9 mouse cellular contexts compared by ENCODE assay signal in the genomic region with DNA sequence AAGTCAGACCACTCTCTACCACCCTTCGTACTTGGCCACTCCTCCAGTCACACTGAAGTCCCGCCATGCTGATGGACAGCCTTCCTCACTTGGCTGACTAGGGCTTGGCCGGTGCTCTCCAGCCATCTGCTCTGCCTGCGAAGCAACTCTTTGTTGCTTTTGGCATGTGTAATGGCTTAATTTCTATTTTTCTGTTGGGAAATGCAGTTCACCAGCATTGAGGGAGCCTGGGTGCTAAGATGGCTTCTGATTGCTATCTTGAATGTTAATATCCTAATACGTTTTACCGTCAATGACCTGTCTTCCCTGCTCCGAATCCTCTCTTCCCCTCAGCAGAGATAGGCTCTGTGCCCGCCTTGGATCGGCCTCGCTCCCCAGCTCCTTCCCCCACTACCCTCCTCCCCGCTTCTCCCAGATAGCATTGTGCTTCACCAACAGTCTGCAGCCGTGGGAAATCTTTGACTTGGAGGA.
DNase-seq lines count a peak whose midpoint lies in the region; ATAC-seq lines count a peak whose summit lies in the region.
"Had no signal": no experiment of that assay in that cellular context is flagged by ENCODE, and none has a peak within 500 bp of the region (broad histone marks: within the 10 kb centered on the region; RNA-seq: fewer than 3 reads in every experiment).

No protein-coding gene starts in this region.

- 0 out of 2 replicates have a peak overlapping the region, but pooled peaks have one; percentile 1 for H3K4me2 ChIP-seq in forebrain, embryonic 15.5 days (replicated peaks)
- no peak overlapping the region for H3K4me2 ChIP-seq in forebrain, embryonic 11.5 days (ENCODE audit: low read depth, low read length, severe bottlenecking)

- peaks cover 52% of the 10 kb centered on the region for H3K4me1 ChIP-seq in forebrain, embryonic 15.5 days
- H3K4me1 ChIP-seq in forebrain, embryonic 11.5 days (replicated peaks; ENCODE audit: control insufficient read depth, insufficient read depth, low read length), result no peaks in the 10 kb centered on the region

- no peak overlapping the region for H3K9ac ChIP-seq in forebrain, embryonic 15.5 days (replicated peaks)
- H3K9ac ChIP-seq in forebrain, embryonic 11.5 days (ENCODE audit: low read length), result no peak overlapping the region
- H3K9ac ChIP-seq: liver, postnatal 0 days had no signal

- H3K4me3 ChIP-seq in forebrain, embryonic 15.5 days, result no peak overlapping the region
- H3K4me3 ChIP-seq in forebrain, embryonic 11.5 days (ENCODE audit: low read depth, low read length), result no peak overlapping the region

- H3K27ac ChIP-seq in forebrain, embryonic 15.5 days (replicated peaks), result peak overlapping the region; percentile 81
- H3K27ac ChIP-seq in forebrain, embryonic 11.5 days (ENCODE audit: low read depth, low read length), result no peak overlapping the region

- WGBS in forebrain, embryonic 15.5 days, result 45% methylated on average over 12 of the region's 12 CpGs
- WGBS in forebrain, embryonic 11.5 days, result 80% methylated on average over 12 of the region's 12 CpGs

- peak; percentile 64; the same call in 1 of the 2 replicates for ATAC-seq in forebrain, embryonic 15.5 days (replicated peaks)
- no peak for ATAC-seq in forebrain, embryonic 11.5 days (replicated peaks; ENCODE audit: low FRiP score)
- no peak for ATAC-seq in megakaryocyte-erythroid progenitor cell, adult 5-6 weeks (replicated peaks; ENCODE audit: low FRiP score, low TSS enrichment, poor library complexity, severe bottlenecking)
- no peak for ATAC-seq in megakaryocyte progenitor cell, adult 5-6 weeks (replicated peaks; ENCODE audit: poor library complexity)
- ATAC-seq: liver, postnatal 0 days had no signal

- no peaks in the 10 kb centered on the region for H3K36me3 ChIP-seq in forebrain, embryonic 15.5 days
- H3K36me3 ChIP-seq in forebrain, embryonic 11.5 days (ENCODE audit: control insufficient read depth, insufficient read depth, low read length), result no peaks in the 10 kb centered on the region

- no peaks in the 10 kb centered on the region for H3K9me3 ChIP-seq in forebrain, embryonic 15.5 days
- no peaks in the 10 kb centered on the region for H3K9me3 ChIP-seq in forebrain, embryonic 11.5 days (ENCODE audit: control insufficient read depth, low read length)

- no peak for DNase-seq in forebrain, embryonic 11.5 days (ENCODE audit: low spot score)
- peak; percentile 52 for DNase-seq in ovary, adult 18-20 months (ENCODE audit: low spot score)
- no peak for DNase-seq in ovary, postnatal 10 days (ENCODE audit: low spot score)
- DNase-seq in heart, postnatal 25 days (ENCODE audit: low spot score), result peak; percentile 31
- no peak for DNase-seq in adrenal gland, postnatal 4 days (ENCODE audit: low spot score in 2 of 2)
- DNase-seq: liver, postnatal 0 days had no signal

- no peaks in the 10 kb centered on the region for H3K27me3 ChIP-seq in forebrain, embryonic 15.5 days
- H3K27me3 ChIP-seq in forebrain, embryonic 11.5 days (ENCODE audit: control insufficient read depth, insufficient read depth, low read length), result no peaks in the 10 kb centered on the region

- intact Hi-C loops in heart, postnatal 25 days (cut with DNase I), result loop anchor here (5.0 kb wide), 1 partner anchor 81 kb away; no protein-coding TSS in a partner anchor

Comparison
In these comparisons a context has a peak if more than half of its experiments do, and no peak if none do; other contexts are left out.
1. DNase-seq: peak in ovary, adult 18-20 months (single experiment) and heart, postnatal 25 days (single experiment); none in forebrain, embryonic 11.5 days (single experiment), ovary, postnatal 10 days (single experiment) and adrenal gland, postnatal 4 days (0 of 2).